Mouse (Mus musculus) c-Kit-positive CD71-positive TER-119-positive erythroid progenitor cells, embryonic 14.5 days (primary cell): Measurements from ENCODE around the gene Spdye4c.

Experiments
- DNase-seq: peaks from one replicate; pipeline ENCODE4 v3.0.0-alpha.2; 2013; ENCODE audit warnings: low spot score

The Spdye4c gene

DNA sequence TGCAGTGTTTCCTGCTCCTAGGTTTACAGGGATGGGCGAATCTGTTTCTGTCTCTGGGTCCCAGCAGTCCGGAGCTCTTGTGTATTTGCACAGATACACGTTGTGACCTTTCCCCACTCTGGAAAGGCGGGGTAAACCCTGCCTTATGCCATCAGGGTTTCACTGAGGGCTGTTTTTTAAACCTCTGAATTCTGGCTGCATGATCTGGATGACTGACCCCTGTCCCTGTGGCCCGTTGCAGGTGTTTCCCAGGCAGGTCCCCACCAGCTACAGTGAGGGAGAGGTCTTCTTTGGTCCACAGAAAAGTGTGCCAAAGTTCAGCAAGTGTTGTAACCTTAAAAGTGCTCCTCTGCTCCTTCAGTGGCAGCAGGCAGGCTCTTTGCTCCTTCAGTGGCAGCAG is 18.3 kb downstream of the Spdye4c start:
- no peak for DNase-seq

DNA sequence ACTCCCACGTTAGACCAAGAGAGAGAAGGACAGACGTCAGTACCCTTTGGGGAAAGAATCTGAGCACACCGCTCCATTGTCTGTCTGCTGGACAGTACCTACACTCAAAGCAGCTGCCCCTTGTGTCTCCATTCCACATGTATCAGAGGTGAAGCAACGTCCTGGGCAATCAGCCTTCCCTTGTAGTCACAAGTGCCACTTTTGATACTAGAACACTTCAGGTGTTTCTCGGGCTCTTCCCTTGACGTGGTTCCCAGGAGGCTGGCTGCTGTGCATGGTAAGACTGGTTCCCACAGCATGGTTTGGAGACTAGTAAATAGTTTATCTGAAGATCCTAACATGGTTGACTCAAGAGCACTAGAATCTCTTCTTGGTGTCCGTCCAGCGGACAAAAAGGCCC is 20.2 kb downstream of the Spdye4c start:
- DNase-seq = no peak

- no peak for DNase-seq
These were observed 21.3 kb downstream of the Spdye4c start for GRCm38 (mm10) chr2:128612275-128612674.

DNA sequence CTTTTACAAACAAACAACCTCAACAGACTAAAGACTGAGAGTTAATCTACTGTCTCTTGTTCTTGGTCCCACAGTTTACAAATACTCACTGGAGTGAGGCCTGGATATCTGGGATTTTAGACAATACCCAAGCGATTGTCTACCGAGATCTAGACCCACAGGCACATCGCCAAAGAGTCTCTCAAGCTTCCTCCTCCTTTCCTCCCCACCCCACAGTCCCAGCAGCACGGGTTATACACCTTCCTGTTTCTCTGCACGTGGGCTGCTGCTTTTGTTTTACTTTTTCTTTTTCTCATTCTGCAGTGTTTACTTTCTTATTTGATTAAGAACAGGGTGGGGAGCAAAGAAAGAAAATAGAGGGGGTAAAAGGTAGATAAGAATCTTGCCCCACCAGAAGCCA is 22.4 kb downstream of the Spdye4c start:
- DNase-seq = no peak

- DNase-seq = no peak
These were observed 24.4 kb downstream of the Spdye4c start for GRCm38 (mm10) chr2:128615366-128615765.

GRCm38 (mm10) chr2:128620578-128620977 is 29.6 kb downstream of the Spdye4c start:
- no peak for DNase-seq
